Mouse (Mus musculus): ENCODE data around the gene Usp42.

Usp42 gene

GRCm38 (mm10) chr5:143690392-143690791 is 41.7 kb downstream of the Usp42 start:
- DNase-seq (ENCODE audit: low read depth, low spot score) = no peak

- no peak for DNase-seq (ENCODE audit: low read depth, low spot score)
Observed at GRCm38 (mm10) chr5:143687589-143687988, 44.5 kb downstream of the Usp42 start.

- DNase-seq (ENCODE audit: low read depth, low spot score) = no peak
Observed at GRCm38 (mm10) chr5:143686456-143686855, 45.6 kb downstream of the Usp42 start.

DNA sequence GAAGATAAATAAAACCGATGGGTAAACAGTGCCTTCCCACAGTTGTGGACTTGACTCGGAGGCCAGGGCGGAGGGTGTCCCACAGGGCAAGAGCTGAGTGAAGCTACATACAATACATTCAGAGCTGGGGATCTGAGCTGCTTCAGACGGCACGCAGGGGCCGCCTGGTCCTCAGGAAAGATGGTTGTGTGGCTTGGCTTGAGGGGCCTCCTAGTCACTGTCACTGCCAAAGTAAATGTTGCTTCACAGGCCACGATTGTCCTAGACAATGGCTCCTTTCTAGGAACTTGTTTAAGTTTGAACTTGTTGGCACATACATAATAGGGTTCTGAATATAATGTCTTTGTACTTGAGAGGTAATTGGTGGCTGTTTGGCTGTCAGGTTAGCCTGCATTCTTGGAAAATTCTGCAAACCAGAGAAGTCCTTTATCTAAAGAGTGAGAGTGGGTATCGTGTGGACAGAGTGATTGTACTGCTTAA is 47.1 kb downstream of the Usp42 start:
- DNase-seq (ENCODE audit: low read depth, low spot score) = no peak

DNA sequence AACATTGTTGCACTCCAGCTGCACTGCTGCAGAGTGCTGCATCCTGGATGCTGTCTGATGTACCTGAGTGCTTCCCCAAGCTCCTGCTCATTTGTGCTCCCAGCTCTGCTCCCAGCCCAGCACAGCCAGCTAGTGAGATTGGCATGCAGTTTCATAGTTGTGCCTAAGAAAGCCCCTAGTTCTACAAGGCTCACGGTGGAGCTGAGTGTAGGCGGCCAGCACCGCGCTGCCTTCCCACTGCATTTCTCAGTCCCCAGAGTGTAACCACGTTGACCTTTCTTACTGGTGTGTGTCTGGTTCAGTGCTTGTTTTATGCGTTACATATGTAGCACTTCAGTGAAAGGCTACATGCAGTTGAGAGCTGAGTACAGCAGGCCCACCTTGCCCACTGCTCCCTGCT is 48.4 kb downstream of the Usp42 start:
- DNase-seq (ENCODE audit: low read depth, low spot score) = peak; percentile 30

- DNase-seq (ENCODE audit: low read depth, low spot score) = no peak
Observed at GRCm38 (mm10) chr5:143679654-143680053, 52.4 kb downstream of the Usp42 start.

- DNase-seq (ENCODE audit: low read depth, low spot score) = no peak
Observed at GRCm38 (mm10) chr5:143678634-143679271, 53.3 kb downstream of the Usp42 start.

DNA sequence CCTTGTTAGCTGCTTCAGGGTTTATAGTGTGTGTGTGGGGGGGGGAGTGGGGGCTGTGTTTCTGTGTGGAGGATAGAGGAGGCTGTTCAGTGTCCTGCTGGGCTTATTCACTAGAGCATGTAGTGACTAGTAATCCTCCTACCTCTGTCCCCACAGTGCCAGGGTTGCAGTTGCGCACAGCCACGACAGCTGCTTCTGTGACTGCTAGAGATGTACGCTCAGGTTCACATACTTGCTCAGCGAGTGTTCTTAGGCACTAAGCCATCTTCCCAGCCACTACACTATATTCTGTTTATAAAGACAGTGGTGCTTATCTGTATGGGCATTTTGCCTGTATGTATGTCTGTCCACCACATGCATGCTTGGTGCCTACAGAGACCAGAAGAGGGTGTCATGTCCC is 54.7 kb downstream of the Usp42 start:
- no peak for DNase-seq (ENCODE audit: low read depth, low spot score)

GRCm38 (mm10) chr5:143676218-143676985 is 55.7 kb downstream of the Usp42 start:
- no peak for DNase-seq (ENCODE audit: low read depth, low spot score)

DNA sequence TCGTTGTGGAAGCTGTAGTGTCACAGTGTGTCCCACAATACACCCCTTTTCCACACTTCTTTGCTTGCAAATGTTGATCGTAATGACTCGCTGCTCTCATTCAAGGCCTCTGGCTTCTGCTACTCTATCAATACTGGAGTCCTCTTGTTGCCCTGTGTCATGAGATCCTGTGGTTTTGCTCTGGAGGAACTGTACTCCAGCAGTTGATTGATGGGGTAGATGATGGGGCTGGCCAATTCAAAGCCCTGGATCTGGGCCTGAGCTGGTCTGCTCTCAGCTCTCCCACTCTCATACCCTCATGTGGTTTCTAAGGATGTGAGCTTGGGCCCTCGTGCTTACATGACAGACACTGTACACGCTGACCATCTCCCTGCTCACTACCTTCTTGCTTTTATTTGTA is 57.5 kb downstream of the Usp42 start:
- no peak for DNase-seq (ENCODE audit: low read depth, low spot score)

- no peak for DNase-seq (ENCODE audit: low read depth, low spot score)
Observed at GRCm38 (mm10) chr5:143670740-143671415, 61.2 kb downstream of the Usp42 start.

DNA sequence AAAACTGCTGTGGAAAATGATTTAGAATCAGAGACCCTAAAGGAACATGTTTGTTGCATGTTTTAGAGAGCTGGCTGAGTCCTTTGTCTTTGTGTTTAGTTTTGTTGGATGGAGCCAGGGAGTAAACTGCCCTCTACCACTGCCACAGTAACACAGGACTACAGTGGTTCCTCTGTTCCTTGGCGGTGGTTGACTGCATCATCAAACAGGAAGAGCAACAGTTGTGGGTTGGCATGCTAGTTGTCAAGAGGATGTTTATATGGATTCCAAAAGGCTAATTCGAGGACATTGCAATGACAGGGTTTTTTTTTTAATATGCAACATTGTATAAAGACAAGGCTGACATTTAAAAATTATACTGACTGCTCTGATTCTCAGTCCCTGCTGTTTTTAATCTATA is 62.2 kb downstream of the Usp42 start:
- peak; percentile 23 for DNase-seq (ENCODE audit: low read depth, low spot score)

GRCm38 (mm10) chr5:143669393-143669792 is 62.7 kb downstream of the Usp42 start:
- DNase-seq (ENCODE audit: low read depth, low spot score) = no peak

DNA sequence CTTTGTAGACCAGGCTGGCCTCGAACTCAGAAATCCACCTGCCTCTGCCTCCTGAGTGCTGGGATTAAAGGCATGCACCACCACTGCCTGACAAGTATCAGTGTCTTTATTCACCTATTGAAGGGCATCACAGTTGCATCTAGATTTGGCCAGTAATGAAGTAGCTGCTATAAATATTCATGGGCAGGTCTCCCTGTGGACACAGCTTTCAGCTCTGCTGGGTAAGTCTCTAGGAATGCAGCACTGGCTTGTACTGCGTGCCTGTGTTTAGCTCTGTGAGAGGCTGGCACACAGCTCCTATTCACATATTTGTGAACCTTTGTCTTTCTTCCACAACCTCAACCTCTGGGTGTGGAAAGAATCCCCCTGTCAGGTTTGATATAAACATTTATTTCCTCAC is 63.2 kb downstream of the Usp42 start:
- DNase-seq (ENCODE audit: low read depth, low spot score) = no peak

DNA sequence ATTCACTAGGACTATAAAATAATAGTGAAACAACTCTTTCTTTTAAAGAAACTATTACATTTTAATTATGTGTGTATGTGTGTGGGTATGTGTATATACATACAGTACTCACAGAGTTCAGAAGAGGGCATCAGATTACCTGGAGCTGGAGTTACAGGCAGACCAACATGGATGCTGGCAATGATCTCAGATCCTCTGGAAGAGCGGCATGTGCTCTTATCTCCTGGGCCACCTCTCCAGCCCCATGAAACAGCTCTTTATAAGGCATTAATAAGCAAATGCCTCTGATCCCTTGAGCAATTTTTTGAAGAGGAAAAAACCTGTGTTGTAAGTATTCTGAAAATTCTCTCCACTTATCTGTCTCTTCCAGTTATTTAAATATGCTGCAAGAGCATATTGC is 66.1 kb downstream of the Usp42 start:
- no peak for DNase-seq (ENCODE audit: low read depth, low spot score)

GRCm38 (mm10) chr5:143665561-143665960 is 66.5 kb downstream of the Usp42 start:
- no peak for DNase-seq (ENCODE audit: low read depth, low spot score)

- no peak for DNase-seq (ENCODE audit: low read depth, low spot score)
Observed at GRCm38 (mm10) chr5:143663074-143663687, 68.9 kb downstream of the Usp42 start.
